Mouse (Mus musculus) brain, embryonic 14.5 days (tissue): Measurements from ENCODE around the gene Sord. TPM values are rescaled to one million over a fixed set of nuclear protein-coding genes. Genes with fewer than 3 reads are reported as not detected.

Experiments
- DNase-seq: peaks from one replicate; pipeline ENCODE4 v3.0.0-alpha.2; 2011; ENCODE audit warnings: low read depth
- CTCF ChIP-seq: fragments of 200-500 bp; IDR thresholded peaks from 2 replicates; pipeline ENCODE4 v1.5.1; 2012; ENCODE audit warnings: inconsistent platforms, mild to moderate bottlenecking, moderate library complexity, borderline replicate concordance; ENCODE audit not compliant: insufficient read depth, insufficient read length; ENCODE audit errors: extremely low read depth
- POLR2A ChIP-seq: fragments of 200-500 bp; IDR thresholded peaks from 2 replicates; pipeline ENCODE4 v1.6.1; 2012; ENCODE audit warnings: mild to moderate bottlenecking, inconsistent platforms, borderline replicate concordance; ENCODE audit not compliant: poor library complexity, insufficient read depth, insufficient read length, severe bottlenecking; ENCODE audit errors: extremely low read depth
- polyA plus RNA-seq: library from polyadenylated mRNA; depleted of rRNA; stranded (reverse); fragments of >200 nt; gene quantifications from 2 replicates; pipeline ENCODE4 v1.2.3, GENCODE M21; 2012

The Sord gene
- polyA plus RNA-seq, 1 experiment = 13.4 TPM

DNA sequence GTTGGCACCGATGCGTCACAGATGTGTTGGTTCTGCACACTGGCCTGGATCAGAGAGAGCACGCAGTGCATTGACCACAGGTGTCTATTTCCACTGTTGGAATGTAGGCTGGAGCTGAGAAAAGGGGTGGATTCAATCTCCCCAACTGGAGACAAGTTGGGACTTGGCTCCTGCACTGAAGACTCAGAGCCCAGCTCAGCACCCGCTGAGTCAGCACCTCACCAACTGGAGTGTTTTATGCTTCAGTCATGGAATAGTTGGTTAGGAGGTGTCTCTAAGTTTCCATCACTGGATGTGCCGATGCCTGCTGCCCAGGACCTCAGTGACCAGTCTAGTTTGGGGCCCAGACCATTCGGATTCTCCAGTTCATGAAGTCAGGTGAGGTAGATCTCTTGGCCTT, 4.2 kb upstream of the Sord start:
- no peak for DNase-seq
- TF ChIP-seq CTCF (no peak), POLR2A (no peak)

DNA sequence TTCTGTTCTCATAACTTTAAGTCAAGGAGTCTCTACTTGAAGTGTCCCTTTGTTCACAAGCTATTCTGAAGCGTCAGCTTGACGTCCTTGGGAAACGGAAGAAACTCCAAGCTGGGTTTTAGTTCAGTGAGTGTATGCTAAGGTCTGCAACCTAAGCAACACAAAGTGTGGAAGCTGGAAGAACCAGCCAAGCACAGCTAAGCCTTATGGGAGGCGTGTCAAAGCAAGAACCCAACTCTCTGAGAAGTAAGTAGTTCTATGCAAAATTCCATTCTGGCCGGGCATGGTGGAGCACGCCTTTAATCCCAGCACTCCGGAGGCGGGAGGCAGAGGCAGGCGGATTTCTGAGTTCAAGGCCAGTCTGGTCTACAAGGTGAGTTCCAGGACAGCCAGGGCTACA, 2.9 kb upstream of the Sord start:
- no peak for DNase-seq
- TF ChIP-seq CTCF (no peak), POLR2A (no peak)

DNA sequence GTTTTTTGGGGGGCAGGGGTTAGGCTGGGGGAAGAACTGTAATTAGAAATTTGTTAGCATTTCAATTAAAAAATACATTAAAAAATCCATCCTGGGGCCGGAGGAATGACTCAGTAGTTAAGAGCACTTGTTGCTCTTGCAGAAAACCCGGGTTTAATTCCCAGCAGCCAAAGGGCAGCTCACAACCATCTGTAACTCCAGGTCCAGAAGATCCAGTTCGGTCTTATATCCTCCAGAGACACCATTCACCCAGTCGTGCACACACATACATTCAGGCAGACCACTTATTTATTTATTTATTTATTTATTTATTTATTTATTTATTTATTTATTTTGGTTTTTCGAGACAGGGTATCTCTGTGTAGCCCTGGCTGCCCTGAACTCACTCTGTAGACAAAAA, 1.2 kb upstream of the Sord start:
- TF ChIP-seq POLR2A (no peak), CTCF (no peak)
- peak; percentile 24 for DNase-seq

DNA sequence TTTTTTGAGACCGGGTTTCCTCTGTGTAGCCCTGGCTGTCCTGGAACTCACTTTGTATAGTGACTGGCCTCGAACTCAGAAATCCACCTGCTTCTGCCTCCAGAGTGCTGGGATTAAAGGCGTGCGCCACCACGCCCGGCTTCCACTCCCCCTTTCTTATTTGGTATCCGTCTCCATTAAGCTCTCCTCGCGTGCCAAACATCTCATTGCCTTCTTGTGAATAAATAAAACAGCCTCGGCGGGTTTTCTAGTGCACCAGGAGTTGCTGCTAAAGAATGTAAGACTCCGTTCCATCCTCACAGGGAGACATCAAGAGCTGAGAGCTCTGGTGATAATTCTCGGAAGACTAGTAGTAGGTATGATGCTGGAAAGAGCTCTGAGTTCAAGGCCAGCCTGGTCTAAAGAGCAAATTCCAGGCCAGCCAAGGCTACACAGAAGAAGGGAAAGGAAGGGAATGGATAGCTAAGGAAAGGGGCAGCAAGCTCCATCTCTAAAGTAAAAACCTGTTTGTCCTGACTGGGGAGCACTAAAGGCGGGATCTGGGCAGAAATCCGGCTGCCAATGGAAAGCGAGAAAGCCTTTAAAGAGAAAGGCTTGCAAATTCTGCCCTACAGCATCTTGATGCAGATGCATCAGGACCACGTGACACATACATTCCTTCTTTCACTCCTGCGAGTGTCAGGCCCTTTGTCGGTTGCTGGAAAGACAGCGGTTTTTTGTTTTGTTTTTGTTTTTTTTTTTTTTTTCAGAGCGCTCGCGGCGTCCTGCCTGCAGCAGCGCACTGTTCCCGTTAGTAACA, 591 bp upstream of the Sord start:
- TF ChIP-seq CTCF = no peak
- TF ChIP-seq POLR2A = no peak
- peak; percentile 87 for DNase-seq

DNA sequence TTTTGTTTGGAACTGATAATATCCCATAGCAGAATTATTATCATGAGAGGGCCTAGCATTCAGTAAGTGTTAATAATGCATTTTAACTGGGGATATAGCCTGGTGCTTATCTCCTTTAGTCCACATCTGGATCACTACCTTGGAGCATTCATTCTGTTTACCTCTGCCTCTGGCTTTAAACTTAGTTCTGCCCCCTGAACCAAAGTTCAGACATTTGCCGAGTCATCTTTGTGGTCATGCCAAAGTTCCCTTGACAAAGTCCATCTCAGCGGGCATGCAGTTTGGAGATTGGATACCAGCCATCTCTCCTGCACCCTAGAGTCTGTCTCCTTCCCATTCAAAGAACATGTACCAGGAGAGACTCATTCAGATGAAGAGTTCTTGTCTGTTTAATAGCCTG, 876 bp downstream of the Sord start:
- no peak for TF ChIP-seq CTCF
- TF ChIP-seq POLR2A = no peak
- DNase-seq = no peak

DNA sequence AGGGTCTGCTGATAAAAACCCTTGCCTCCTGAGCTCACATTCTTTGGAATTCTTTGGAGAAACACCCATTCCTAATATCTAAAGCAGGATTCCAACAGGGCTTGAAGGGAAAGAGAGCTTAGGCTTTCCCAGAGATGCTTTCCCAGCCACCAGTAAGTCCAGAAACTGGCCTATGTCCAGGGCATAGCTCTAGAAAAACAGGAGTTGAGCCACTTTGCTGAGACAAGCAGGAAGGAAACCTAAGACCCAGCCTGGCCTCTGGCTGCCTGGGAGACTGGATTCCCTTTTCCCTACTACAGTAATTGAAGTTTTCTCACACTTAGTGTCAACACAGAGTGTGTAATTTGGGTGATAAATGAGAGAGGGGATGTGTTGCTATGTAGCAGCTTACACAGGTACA, 1.8 kb downstream of the Sord start:
- TF ChIP-seq POLR2A = no peak
- no peak for TF ChIP-seq CTCF
- no peak for DNase-seq

DNA sequence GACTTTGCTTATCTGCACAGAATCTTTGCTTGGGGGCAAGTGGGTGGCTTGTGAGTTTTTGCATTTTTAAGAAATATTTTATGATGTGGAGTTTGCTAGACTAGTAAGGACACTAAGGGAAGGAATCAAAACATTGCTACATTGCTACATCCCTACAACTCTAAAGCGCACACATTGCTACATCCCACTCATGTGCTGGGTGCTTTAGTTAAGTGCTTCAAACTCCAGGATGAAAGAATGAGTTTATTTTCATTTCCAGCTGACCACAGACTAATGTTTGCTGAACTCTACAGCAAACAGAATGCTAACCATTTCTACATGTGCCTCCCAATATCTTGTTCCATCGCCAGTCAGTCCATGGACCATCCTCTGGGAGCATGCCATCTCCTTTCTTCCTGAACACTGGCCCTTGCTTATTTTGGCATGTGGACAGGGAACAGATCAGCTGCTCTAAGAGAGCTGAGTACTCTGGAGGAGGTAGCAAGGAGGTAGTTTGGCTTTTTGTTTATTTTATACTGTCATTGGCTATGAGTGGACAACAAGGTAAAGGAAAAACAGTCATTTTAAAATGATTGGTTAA, 3.4 kb downstream of the Sord start:
- TF ChIP-seq CTCF = no peak
- TF ChIP-seq POLR2A = no peak
- DNase-seq = no peak

DNA sequence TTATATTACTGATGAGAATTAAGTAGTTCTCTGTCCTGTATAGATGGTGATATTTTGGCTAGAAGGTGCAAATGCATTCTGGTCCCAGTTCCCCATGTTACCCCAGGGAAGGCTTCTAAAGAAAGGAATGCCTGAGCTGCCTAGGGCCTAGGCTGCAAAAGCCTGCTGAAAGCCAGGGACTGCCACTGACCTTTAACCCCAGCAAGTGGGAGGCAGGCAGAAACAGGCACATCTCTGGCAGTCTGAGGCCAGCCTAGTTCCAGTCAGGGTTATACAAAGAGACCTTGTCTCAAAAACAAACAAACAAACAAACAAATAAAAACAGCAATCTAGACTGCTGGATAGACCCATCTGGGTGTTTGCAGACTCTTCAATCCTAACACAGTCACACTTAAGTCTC, 6.2 kb downstream of the Sord start:
- no peak for DNase-seq
- no peak for TF ChIP-seq CTCF
- no peak for TF ChIP-seq POLR2A

DNA sequence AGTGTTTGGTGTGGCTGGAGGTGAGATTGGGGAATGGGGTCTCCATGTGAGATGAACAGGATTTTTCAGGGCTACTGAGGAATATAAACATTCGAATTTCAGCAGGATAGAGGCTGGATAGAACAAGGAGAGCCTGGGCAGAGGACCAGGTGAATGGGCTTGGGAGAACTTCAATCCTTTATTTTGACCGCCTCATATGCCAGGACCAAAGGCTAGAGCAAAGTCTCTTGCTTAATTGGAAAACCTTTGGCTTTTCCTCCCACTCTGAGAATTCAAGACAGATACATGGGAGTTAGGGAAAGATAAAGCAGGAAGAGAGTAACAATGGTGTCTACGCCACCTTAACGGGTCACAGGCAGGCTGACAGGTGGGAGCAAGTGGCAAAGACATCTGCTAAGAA, 6.7 kb downstream of the Sord start:
- DNase-seq = no peak
- TF ChIP-seq POLR2A = no peak
- no peak for TF ChIP-seq CTCF

DNA sequence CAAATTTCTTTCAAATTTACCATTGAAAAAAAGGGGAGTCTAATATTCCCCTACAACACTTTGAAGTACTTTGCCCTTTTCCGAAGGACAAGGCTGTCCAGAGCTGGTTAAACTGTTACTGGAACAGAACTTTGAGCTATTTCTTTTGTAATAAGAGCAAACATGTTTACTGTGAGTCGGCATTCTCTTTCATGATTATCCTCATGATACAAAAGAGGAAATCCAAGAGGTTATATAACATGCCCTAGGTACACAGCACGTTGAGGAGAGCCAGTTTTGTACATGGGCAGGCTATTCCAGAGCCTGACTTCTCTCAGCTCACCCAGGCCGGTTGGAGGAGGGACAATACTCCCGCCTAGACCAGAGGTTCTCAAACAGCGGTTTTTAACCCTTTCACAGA, 7.4 kb downstream of the Sord start:
- no peak for DNase-seq
- no peak for TF ChIP-seq POLR2A
- no peak for TF ChIP-seq CTCF

DNA sequence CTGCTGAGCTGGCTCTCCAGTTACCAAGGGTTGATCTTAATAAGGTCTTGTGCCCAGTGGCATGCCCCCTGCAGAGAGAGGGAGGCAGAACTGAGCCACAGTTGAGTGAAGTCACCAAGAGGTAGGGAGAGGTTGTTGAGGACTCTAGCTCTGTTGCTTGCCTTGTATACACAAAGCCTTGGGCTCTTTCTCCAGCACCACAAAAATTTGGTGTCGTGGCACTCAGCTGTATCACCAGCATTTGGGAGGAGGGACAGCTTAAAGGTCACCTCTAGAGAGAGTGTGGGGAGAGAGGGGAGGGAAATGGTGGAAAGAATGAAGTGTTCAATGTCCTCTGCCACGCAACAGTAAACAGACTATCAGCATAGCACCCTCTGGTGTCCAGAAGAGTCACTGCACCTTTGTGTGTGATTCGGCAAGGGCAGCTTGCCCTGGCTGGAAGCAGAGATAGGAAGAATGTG, 9.2 kb downstream of the Sord start:
- TF ChIP-seq POLR2A = no peak
- peak; percentile 91 for TF ChIP-seq CTCF
- peak; percentile 79 for DNase-seq

DNA sequence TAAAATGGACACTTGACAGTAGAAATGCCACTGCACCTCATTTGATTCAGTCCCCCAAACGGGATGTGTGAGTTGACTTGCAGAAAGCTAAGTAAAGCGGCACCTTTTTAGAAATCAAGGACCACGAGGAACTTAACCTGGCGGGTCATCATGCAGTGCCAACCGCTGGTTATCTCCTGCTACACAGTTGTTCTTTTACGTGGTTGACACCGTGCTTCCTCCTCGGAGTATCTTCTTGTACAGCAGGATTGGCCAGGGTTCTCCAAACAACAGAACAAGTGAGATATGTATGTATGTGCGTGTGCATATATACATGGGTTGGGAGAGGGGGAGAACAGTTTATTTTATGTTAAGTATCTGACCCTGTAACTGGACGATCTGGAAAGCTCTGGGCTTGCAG, 13.2 kb downstream of the Sord start:
- no peak for TF ChIP-seq CTCF
- no peak for TF ChIP-seq POLR2A
- DNase-seq = no peak
